Mouse (Mus musculus): Measurements from ENCODE around the gene Spg11. TPM values are rescaled to one million over a fixed set of nuclear protein-coding genes. Genes with fewer than 3 reads are reported as not detected.

Spg11 gene
- polyA plus RNA-seq, 1 experiment from 2014 or later: 10.8 TPM

Small RNAs within 50 kb of the gene (microRNA-seq; reads per million reads assigned to microRNA genes)
- gene Gm47314: not detected

Other genes with a start within 250 kb of the Spg11 start
- 34.5 and 35.5 TPM in 2 replicates for gene Ctdspl2, start 162.4 kb downstream of the Spg11 start, polyA plus RNA-seq (2014; fragmentation: Nextera tagmentation; extraction: Ambion mirVana)
- gene Mageb3, start 162.3 kb downstream of the Spg11 start, polyA plus RNA-seq (2014; fragmentation: Nextera tagmentation; extraction: Ambion mirVana): 0.31 and 0.43 TPM in 2 replicates
- 13.4 and 13.5 TPM in 2 replicates for gene Eif3j1, start 89.8 kb downstream of the Spg11 start, polyA plus RNA-seq (2014; fragmentation: Nextera tagmentation; extraction: Ambion mirVana)
- 113 and 135 TPM in 2 replicates for gene B2m, start 29.3 kb upstream of the Spg11 start, polyA plus RNA-seq (2014; fragmentation: Nextera tagmentation; extraction: Ambion mirVana)
- gene Trim69, start 42.3 kb upstream of the Spg11 start, polyA plus RNA-seq (2014; fragmentation: Nextera tagmentation; extraction: Ambion mirVana): not detected in 2 replicates
- gene Patl2, start 67.8 kb upstream of the Spg11 start, polyA plus RNA-seq (2014; fragmentation: Nextera tagmentation; extraction: Ambion mirVana): not detected in 2 replicates
- gene Terb2, start 67.9 kb upstream of the Spg11 start, polyA plus RNA-seq (2014; fragmentation: Nextera tagmentation; extraction: Ambion mirVana): not detected in 2 replicates
- 25.6 and 27.4 TPM in 2 replicates for gene Sord, start 116.4 kb upstream of the Spg11 start, polyA plus RNA-seq (2014; fragmentation: Nextera tagmentation; extraction: Ambion mirVana)
- gene Duox2, start 180.1 kb upstream of the Spg11 start, polyA plus RNA-seq (2014; fragmentation: Nextera tagmentation; extraction: Ambion mirVana): not detected in 2 replicates
- gene Duoxa2, start 180.5 kb upstream of the Spg11 start, polyA plus RNA-seq (2014; fragmentation: Nextera tagmentation; extraction: Ambion mirVana): 0.46 TPM in 1 of 2 replicates, not detected in the other
- gene Duoxa1, start 195.3 kb upstream of the Spg11 start, polyA plus RNA-seq (2014; fragmentation: Nextera tagmentation; extraction: Ambion mirVana): 0.16 and 0.31 TPM in 2 replicates
- gene Duox1, start 197.3 kb upstream of the Spg11 start, polyA plus RNA-seq (2014; fragmentation: Nextera tagmentation; extraction: Ambion mirVana): 0.04 and 0.12 TPM in 2 replicates